Mouse (Mus musculus): ENCODE measurements at regions not wholly inside any gene's neighbourhood (a gene's known extent, or its start where the extent isn't known, plus 50 kb on each side); places are given as distances from the start of the nearest gene placed in this dataset.

- Histone ChIP-seq H3K4me1 (no peaks in the 10 kb centered on the region), H3K4me3 (replicated peaks) (no peak overlapping the region), H3K9ac (replicated peaks) (no peak overlapping the region), H3K27me3 (replicated peaks) (no peaks in the 10 kb centered on the region), H3K36me3 (no peaks in the 10 kb centered on the region), H3K9me3 (replicated peaks) (no peaks in the 10 kb centered on the region), H3K27ac (replicated peaks) (no peak overlapping the region), H3K4me2 (no peak overlapping the region)
- 24% methylated on average over 3 of the region's 3 CpGs for WGBS
- no peak for ATAC-seq (ENCODE audit: low FRiP score)
Measured at GRCm38 (mm10) chr2:167792753-167793152, 103.1 kb upstream of the Tmem189 start.

- ATAC-seq (ENCODE audit: low FRiP score) = no peak
- Histone ChIP-seq H3K4me1 (no peaks in the 10 kb centered on the region), H3K36me3 (no peaks in the 10 kb centered on the region), H3K4me3 (replicated peaks) (no peak overlapping the region), H3K4me2 (no peak overlapping the region), H3K9me3 (replicated peaks) (no peaks in the 10 kb centered on the region), H3K27me3 (replicated peaks) (no peaks in the 10 kb centered on the region), H3K9ac (replicated peaks) (no peak overlapping the region), H3K27ac (replicated peaks) (no peak overlapping the region)
- 59% methylated on average over 3 of the region's 3 CpGs for WGBS
Measured at GRCm38 (mm10) chr2:167792330-167792729, 102.7 kb upstream of the Tmem189 start.

GRCm38 (mm10) chr2:167789471-167789923 lies 99.9 kb upstream of the Tmem189 start:
- H3K36me3 ChIP-seq = no peaks in the 10 kb centered on the region
- no peaks in the 10 kb centered on the region for H3K9me3 ChIP-seq (replicated peaks)
- H3K27me3 ChIP-seq (replicated peaks) = no peaks in the 10 kb centered on the region
- H3K9ac ChIP-seq (replicated peaks) = no peak overlapping the region
- ATAC-seq (ENCODE audit: low FRiP score) = no peak
- no peak overlapping the region for H3K4me3 ChIP-seq (replicated peaks)
- no peaks in the 10 kb centered on the region for H3K4me1 ChIP-seq
- 93% methylated on average over 11 of the region's 11 CpGs for WGBS
- no peak overlapping the region for H3K4me2 ChIP-seq
- H3K27ac ChIP-seq (replicated peaks) = no peak overlapping the region

- no peak for ATAC-seq (ENCODE audit: low FRiP score)
Measured at GRCm38 (mm10) chr2:167786951-167787350, 97.3 kb upstream of the Tmem189 start.

GRCm38 (mm10) chr2:167784353-167784752 lies 94.7 kb upstream of the Tmem189 start:
- ATAC-seq (ENCODE audit: low FRiP score) = no peak
- H3K27ac ChIP-seq (replicated peaks) = no peak overlapping the region
- H3K4me2 ChIP-seq = no peak overlapping the region
- H3K9me3 ChIP-seq (replicated peaks) = no peaks in the 10 kb centered on the region
- H3K9ac ChIP-seq (replicated peaks) = no peak overlapping the region
- WGBS = 89% methylated on average over 13 of the region's 13 CpGs
- H3K4me3 ChIP-seq (replicated peaks) = no peak overlapping the region
- no peaks in the 10 kb centered on the region for H3K27me3 ChIP-seq (replicated peaks)
- no peaks in the 10 kb centered on the region for H3K36me3 ChIP-seq
- peaks cover 6% of the 10 kb centered on the region; the same call in 1 of the 2 replicates for H3K4me1 ChIP-seq

More at GRCm38 (mm10) chr2:167786951-167787350, 97.3 kb upstream of the Tmem189 start:
- 91% methylated on average over 3 of the region's 5 CpGs for WGBS
- no peak overlapping the region for H3K4me3 ChIP-seq (replicated peaks)
- no peaks in the 10 kb centered on the region for H3K27me3 ChIP-seq (replicated peaks)
- H3K4me2 ChIP-seq = no peak overlapping the region
- H3K27ac ChIP-seq (replicated peaks) = no peak overlapping the region
- H3K4me1 ChIP-seq = peaks cover 6% of the 10 kb centered on the region; the same call in 1 of the 2 replicates
- no peak overlapping the region for H3K9ac ChIP-seq (replicated peaks)
- H3K36me3 ChIP-seq = no peaks in the 10 kb centered on the region
- no peaks in the 10 kb centered on the region for H3K9me3 ChIP-seq (replicated peaks)

GRCm38 (mm10) chr2:167783374-167783773 lies 93.8 kb upstream of the Tmem189 start:
- H3K9ac ChIP-seq (replicated peaks) = no peak overlapping the region
- H3K27me3 ChIP-seq (replicated peaks) = no peaks in the 10 kb centered on the region
- no peak for ATAC-seq (ENCODE audit: low FRiP score)
- no peaks in the 10 kb centered on the region for H3K36me3 ChIP-seq
- no peak overlapping the region for H3K27ac ChIP-seq (replicated peaks)
- 65% methylated on average over 3 of the region's 3 CpGs for WGBS
- no peak overlapping the region for H3K4me3 ChIP-seq (replicated peaks)
- no peak overlapping the region for H3K4me2 ChIP-seq
- peaks cover 11% of the 10 kb centered on the region for H3K4me1 ChIP-seq
- no peaks in the 10 kb centered on the region for H3K9me3 ChIP-seq (replicated peaks)

- Histone ChIP-seq H3K27ac (replicated peaks) (no peak overlapping the region), H3K9ac (replicated peaks) (no peak overlapping the region), H3K4me1 (peaks cover 20% of the 10 kb centered on the region), H3K27me3 (replicated peaks) (no peaks in the 10 kb centered on the region), H3K9me3 (replicated peaks) (no peaks in the 10 kb centered on the region), H3K36me3 (no peaks in the 10 kb centered on the region), H3K4me2 (no peak overlapping the region), H3K4me3 (replicated peaks) (no peak overlapping the region)
- ATAC-seq (ENCODE audit: low FRiP score) = no peak
- WGBS = 33% methylated on average over 27 of the region's 27 CpGs
Measured at GRCm38 (mm10) chr2:167782231-167782999, 92.8 kb upstream of the Tmem189 start.

GRCm38 (mm10) chr2:167781496-167781895 lies 91.9 kb upstream of the Tmem189 start:
- Histone ChIP-seq H3K4me1 (peaks cover 26% of the 10 kb centered on the region), H3K27ac (replicated peaks) (no peak overlapping the region), H3K4me2 (no peak overlapping the region), H3K4me3 (replicated peaks) (no peak overlapping the region), H3K9ac (replicated peaks) (no peak overlapping the region), H3K9me3 (replicated peaks) (no peaks in the 10 kb centered on the region), H3K27me3 (replicated peaks) (no peaks in the 10 kb centered on the region), H3K36me3 (no peaks in the 10 kb centered on the region)
- ATAC-seq (ENCODE audit: low FRiP score) = no peak
- 79% methylated on average over 13 of the region's 13 CpGs for WGBS

- peak overlapping the region; percentile 95; the same call in 1 of the 2 replicates for H3K4me2 ChIP-seq
- H3K27me3 ChIP-seq (replicated peaks) = no peaks in the 10 kb centered on the region
- H3K9ac ChIP-seq (replicated peaks) = no peak overlapping the region
- no peaks in the 10 kb centered on the region for H3K36me3 ChIP-seq
- H3K9me3 ChIP-seq (replicated peaks) = no peaks in the 10 kb centered on the region
- no peak overlapping the region for H3K4me3 ChIP-seq (replicated peaks)
- 69% methylated on average over 10 of the region's 10 CpGs for WGBS
- ATAC-seq (ENCODE audit: low FRiP score) = no peak
- no peak overlapping the region for H3K27ac ChIP-seq (replicated peaks)
- peaks cover 31% of the 10 kb centered on the region for H3K4me1 ChIP-seq
Measured at GRCm38 (mm10) chr2:167778691-167779090, 89.1 kb upstream of the Tmem189 start.

GRCm38 (mm10) chr2:167778271-167778670 lies 88.6 kb upstream of the Tmem189 start:
- ATAC-seq (ENCODE audit: low FRiP score) = no peak
- Histone ChIP-seq H3K9me3 (replicated peaks) (no peaks in the 10 kb centered on the region), H3K36me3 (no peaks in the 10 kb centered on the region), H3K9ac (replicated peaks) (no peak overlapping the region), H3K27ac (replicated peaks) (no peak overlapping the region), H3K27me3 (replicated peaks) (no peaks in the 10 kb centered on the region), H3K4me2 (peak overlapping the region; percentile 95), H3K4me1 (peaks cover 31% of the 10 kb centered on the region), H3K4me3 (replicated peaks) (peak overlapping the region; percentile 51)
- 44% methylated on average over 4 of the region's 4 CpGs for WGBS

GRCm38 (mm10) chr2:167777331-167778085 lies 87.9 kb upstream of the Tmem189 start:
- H3K36me3 ChIP-seq = no peaks in the 10 kb centered on the region
- peaks cover 30% of the 10 kb centered on the region for H3K4me1 ChIP-seq
- H3K27ac ChIP-seq (replicated peaks) = peak overlapping the region; percentile 58
- H3K9ac ChIP-seq (replicated peaks) = peak overlapping the region; percentile 55
- under 1% methylated on average over 33 of the region's 33 CpGs for WGBS
- peak overlapping the region; percentile 95 for H3K4me2 ChIP-seq
- H3K9me3 ChIP-seq (replicated peaks) = no peaks in the 10 kb centered on the region
- peak overlapping the region; percentile 51 for H3K4me3 ChIP-seq (replicated peaks)
- peak; percentile 51; the same call in 1 of the 2 replicates for ATAC-seq (ENCODE audit: low FRiP score)
- H3K27me3 ChIP-seq (replicated peaks) = no peaks in the 10 kb centered on the region

Data from neural tube, embryonic 15.5 days (tissue).